Mouse (Mus musculus) cerebellum, adult 11 months (tissue): Measurements from ENCODE around the gene Nit2.

Experiments used
- DNase-seq: peaks from one replicate; pipeline ENCODE4 v3.0.0; 2022

The Nit2 gene

GRCm38 (mm10) chr16:57159835-57160234 is 7.3 kb downstream of the Nit2 start:
- no peak for DNase-seq

- no peak for DNase-seq
Observed at GRCm38 (mm10) chr16:57157728-57158127, 9.4 kb downstream of the Nit2 start.

GRCm38 (mm10) chr16:57157076-57157475 is 10.1 kb downstream of the Nit2 start:
- no peak for DNase-seq

- DNase-seq: no peak
Observed at GRCm38 (mm10) chr16:57155899-57156298, 11.2 kb downstream of the Nit2 start.

GRCm38 (mm10) chr16:57151437-57151836 is 15.7 kb downstream of the Nit2 start:
- DNase-seq: no peak

- no peak for DNase-seq
Observed at GRCm38 (mm10) chr16:57144741-57145140, 22.4 kb downstream of the Nit2 start.

GRCm38 (mm10) chr16:57133611-57134010 is 33.5 kb downstream of the Nit2 start:
- no peak for DNase-seq

GRCm38 (mm10) chr16:57132326-57132725 is 34.8 kb downstream of the Nit2 start:
- no peak for DNase-seq

- no peak for DNase-seq
Observed at GRCm38 (mm10) chr16:57131544-57131943, 35.6 kb downstream of the Nit2 start.

- no peak for DNase-seq
Observed at GRCm38 (mm10) chr16:57130752-57131400, 36.3 kb downstream of the Nit2 start.

- no peak for DNase-seq
Observed at GRCm38 (mm10) chr16:57127825-57128224, 39.3 kb downstream of the Nit2 start.

GRCm38 (mm10) chr16:57126268-57126667 is 40.9 kb downstream of the Nit2 start:
- no peak for DNase-seq

GRCm38 (mm10) chr16:57122682-57123445 is 44.3 kb downstream of the Nit2 start:
- DNase-seq: no peak

GRCm38 (mm10) chr16:57121816-57122415 is 45.2 kb downstream of the Nit2 start:
- DNase-seq: no peak

- peak; percentile 92 for DNase-seq
Observed at GRCm38 (mm10) chr16:57120913-57121815, 46.0 kb downstream of the Nit2 start, which contains the start of gene Tomm70a. Gene Tomm70a (plus strand): TSS chr16:57121703.

- DNase-seq: no peak
Observed at GRCm38 (mm10) chr16:57117562-57117961, 49.6 kb downstream of the Nit2 start.

GRCm38 (mm10) chr16:57116066-57116465 is 51.1 kb downstream of the Nit2 start:
- DNase-seq: no peak
